Mouse (Mus musculus) stomach, embryonic 16.5 days (tissue): Measurements from ENCODE around the gene Gm19345. TPM values are rescaled to one million over a fixed set of nuclear protein-coding genes. Genes with fewer than 3 reads are reported as not detected.
A peak's percentile ranks its signal among the peaks of the same experiment; 100 is the strongest.

Experiments used
- ATAC-seq: fragments of 200-750 bp; cut with Nextera tagmentation; 2 replicates; pipeline ENCODE4 v1.8.0; 2017; ENCODE audit warnings: moderate number of reproducible peaks, moderate TSS enrichment; ENCODE audit not compliant: insufficient read depth, low FRiP score
- H3K27ac ChIP-seq: fragments of 300-500 bp; sonication (generic); 2 replicates; pipeline ENCODE4 v1.5.1; 2014; ENCODE audit warnings: low read length
- H3K27me3 ChIP-seq: fragments of 300-500 bp; sonication (generic); 2 replicates; pipeline ENCODE4 v1.6.1; 2014; ENCODE audit warnings: low read length, control low read depth, mixed read lengths; ENCODE audit not compliant: control insufficient read depth, insufficient read depth
- H3K36me3 ChIP-seq: fragments of 300-500 bp; sonication (generic); 2 replicates; pipeline ENCODE4 v1.6.1; 2014; ENCODE audit warnings: low read length; ENCODE audit not compliant: control insufficient read depth, insufficient read depth
- H3K4me1 ChIP-seq: fragments of 300-500 bp; sonication (generic); 2 replicates; pipeline ENCODE4 v1.6.1; 2014; ENCODE audit warnings: low read length, control low read depth, mixed read lengths; ENCODE audit not compliant: control insufficient read depth, insufficient read depth
- H3K4me2 ChIP-seq: fragments of 300-500 bp; sonication (generic); 2 replicates; pipeline ENCODE4 v1.6.1; 2014; ENCODE audit warnings: low read depth, low read length, mixed read lengths
- H3K4me3 ChIP-seq: fragments of 300-500 bp; sonication (generic); replicated peaks from 2 replicates; pipeline ENCODE4 v1.5.1; 2014; ENCODE audit warnings: mild to moderate bottlenecking, low read length
- H3K9ac ChIP-seq: fragments of 300-500 bp; sonication (generic); 2 replicates; pipeline ENCODE4 v1.6.1; 2014; ENCODE audit warnings: low read length
- H3K9me3 ChIP-seq: fragments of 300-500 bp; sonication (generic); replicated peaks from 2 replicates; pipeline ENCODE4 v1.6.1; 2016; ENCODE audit warnings: low read length, control low read depth; ENCODE audit not compliant: control insufficient read depth
- WGBS: fragments of 180-500 bp; shearing (Covaris S2); extraction: QIAGEN DNeasy Blood & Tissue Kit; methylation state at CpG from one replicate; pipeline ENCODE4 v1.1.7; 2014; 5-methylcytosine and 5-hydroxymethylcytosine counted together
- polyA plus RNA-seq: library from polyadenylated mRNA; unstranded; fragments of >200 nt; fragmentation: Nextera tagmentation; extraction: Ambion mirVana; gene quantifications from 2 replicates; pipeline ENCODE4 v1.2.1, GENCODE M21; 2015

The Gm19345 gene
- polyA plus RNA-seq, 1 experiment from 2014 or later, result 0.31 TPM

GRCm38 (mm10) chr7:19816224-19816771 is 35.5 kb upstream of the Gm19345 start:
- under 1% methylated on average over 28 of the region's 28 CpGs for WGBS

GRCm38 (mm10) chr7:19817382-19818105 is 34.3 kb upstream of the Gm19345 start:
- H3K9ac ChIP-seq, result peak overlapping the region; percentile 70
- H3K4me3 ChIP-seq, result peak overlapping the region; percentile 50
- peak; percentile 74 for ATAC-seq
- WGBS, result 5% methylated on average over 15 of the region's 15 CpGs
- H3K4me1 ChIP-seq, result peaks cover 37% of the 10 kb centered on the region
- no peaks in the 10 kb centered on the region; the same call in 1 of the 2 replicates for H3K27me3 ChIP-seq
- 0 out of 2 replicates have a peak, but pooled peaks cover 6% of the 10 kb centered on the region for H3K36me3 ChIP-seq
- H3K9me3 ChIP-seq, result no peaks in the 10 kb centered on the region
- peak overlapping the region; percentile 94 for H3K27ac ChIP-seq
- peak overlapping the region; percentile 72 for H3K4me2 ChIP-seq

More at GRCm38 (mm10) chr7:19816224-19816771, 35.5 kb upstream of the Gm19345 start:
- peaks cover 5% of the 10 kb centered on the region; the same call in 1 of the 2 replicates for H3K27me3 ChIP-seq
- peaks cover 37% of the 10 kb centered on the region for H3K4me1 ChIP-seq
- H3K4me2 ChIP-seq, result peak overlapping the region; percentile 72
- H3K4me3 ChIP-seq, result peak overlapping the region; percentile 50
- peak; percentile 80 for ATAC-seq
- peak overlapping the region; percentile 70 for H3K9ac ChIP-seq
- H3K36me3 ChIP-seq, result 0 out of 2 replicates have a peak, but pooled peaks cover 6% of the 10 kb centered on the region
- H3K9me3 ChIP-seq, result no peaks in the 10 kb centered on the region
- H3K27ac ChIP-seq, result peak overlapping the region; percentile 94

GRCm38 (mm10) chr7:19818440-19818839 is 33.4 kb upstream of the Gm19345 start:
- ATAC-seq, result no peak
- Histone ChIP-seq H3K4me3 (no peak overlapping the region), H3K4me2 (no peak overlapping the region), H3K9me3 (no peaks in the 10 kb centered on the region), H3K9ac (no peak overlapping the region), H3K36me3 (0 out of 2 replicates have a peak, but pooled peaks cover 6% of the 10 kb centered on the region), H3K4me1 (peaks cover 42% of the 10 kb centered on the region), H3K27me3 (no peaks in the 10 kb centered on the region; the same call in 1 of the 2 replicates), H3K27ac (peak overlapping the region; percentile 94)
- 65% methylated on average over 5 of the region's 5 CpGs for WGBS

GRCm38 (mm10) chr7:19818875-19819274 is 32.9 kb upstream of the Gm19345 start:
- Histone ChIP-seq H3K27ac (peak overlapping the region; percentile 94), H3K9ac (no peak overlapping the region), H3K4me3 (no peak overlapping the region), H3K36me3 (0 out of 2 replicates have a peak, but pooled peaks cover 6% of the 10 kb centered on the region), H3K4me2 (no peak overlapping the region), H3K9me3 (no peaks in the 10 kb centered on the region), H3K27me3 (no peaks in the 10 kb centered on the region; the same call in 1 of the 2 replicates), H3K4me1 (peaks cover 46% of the 10 kb centered on the region)
- 80% methylated on average over 7 of the region's 7 CpGs for WGBS
- ATAC-seq, result no peak

GRCm38 (mm10) chr7:19820347-19821048 is 31.3 kb upstream of the Gm19345 start:
- no peaks in the 10 kb centered on the region for H3K9me3 ChIP-seq
- H3K4me2 ChIP-seq, result no peak overlapping the region
- no peaks in the 10 kb centered on the region; the same call in 1 of the 2 replicates for H3K27me3 ChIP-seq
- 0 out of 2 replicates have a peak, but pooled peaks cover 6% of the 10 kb centered on the region for H3K36me3 ChIP-seq
- H3K27ac ChIP-seq, result no peak overlapping the region
- no peak for ATAC-seq
- no peak overlapping the region for H3K9ac ChIP-seq
- H3K4me3 ChIP-seq, result no peak overlapping the region
- 72% methylated on average over 3 of the region's 3 CpGs for WGBS
- H3K4me1 ChIP-seq, result peaks cover 57% of the 10 kb centered on the region

- Histone ChIP-seq H3K9ac (peak overlapping the region; percentile 90; the same call in 1 of the 2 replicates), H3K4me3 (peak overlapping the region; percentile 64), H3K4me2 (peak overlapping the region; percentile 97), H3K9me3 (no peaks in the 10 kb centered on the region), H3K36me3 (0 out of 2 replicates have a peak, but pooled peaks cover 6% of the 10 kb centered on the region), H3K4me1 (peaks cover 49% of the 10 kb centered on the region), H3K27me3 (no peaks in the 10 kb centered on the region; the same call in 1 of the 2 replicates), H3K27ac (no peak overlapping the region)
- ATAC-seq, result no peak
- WGBS, result 76% methylated on average over 7 of the region's 7 CpGs
These were observed 30.2 kb upstream of the Gm19345 start for GRCm38 (mm10) chr7:19821633-19822032.

- peak overlapping the region; percentile 90 for H3K9ac ChIP-seq
- no peaks in the 10 kb centered on the region for H3K9me3 ChIP-seq
- H3K4me3 ChIP-seq, result peak overlapping the region; percentile 64
- ATAC-seq, result no peak
- H3K4me2 ChIP-seq, result peak overlapping the region; percentile 97
- H3K27ac ChIP-seq, result peak overlapping the region; percentile 95; the same call in 1 of the 2 replicates
- H3K27me3 ChIP-seq, result no peaks in the 10 kb centered on the region; the same call in 1 of the 2 replicates
- H3K36me3 ChIP-seq, result 0 out of 2 replicates have a peak, but pooled peaks cover 6% of the 10 kb centered on the region
- 7% methylated on average over 20 of the region's 20 CpGs for WGBS
- peaks cover 48% of the 10 kb centered on the region for H3K4me1 ChIP-seq
These were observed 29.6 kb upstream of the Gm19345 start for GRCm38 (mm10) chr7:19822193-19822592.

- WGBS, result 1% methylated on average over 41 of the region's 42 CpGs
- Histone ChIP-seq H3K4me3 (peak within 1 kb of the TSS; percentile 64), H3K36me3 (0 out of 2 replicates have a peak, but pooled peaks cover 6% of the 10 kb centered on the region), H3K4me2 (peak within 1 kb of the TSS; percentile 97), H3K27ac (peak within 1 kb of the TSS; percentile 95), H3K4me1 (peaks cover 44% of the 10 kb centered on the region), H3K27me3 (no peaks in the 10 kb centered on the region; the same call in 1 of the 2 replicates), H3K9ac (peak within 1 kb of the TSS; percentile 90), H3K9me3 (no peaks in the 10 kb centered on the region)
- ATAC-seq, result peak; percentile 19
These were observed 29.2 kb upstream of the Gm19345 start, which contains the start of gene Bcl3 for GRCm38 (mm10) chr7:19822604-19823058. Bcl3 (minus strand) TSS chr7:19822770.
